Comparison of ENCODE assay signal across 8 mouse cellular contexts in genomic region chr7:4521231-4522003, GRCm38 (mm10). TPM values are rescaled to one million over a fixed set of nuclear protein-coding genes. Genes with fewer than 3 reads are reported as not detected.
A peak's percentile ranks its signal among the peaks of the same experiment; 100 is the strongest.
DNase-seq lines count a peak whose midpoint lies in the region; ATAC-seq lines count a peak whose summit lies in the region.

No protein-coding gene starts in this region.

- peaks cover 26% of the 10 kb centered on the region for H3K4me1 ChIP-seq in hindbrain, embryonic 10.5 days (replicated peaks)
- peaks cover 4% of the 10 kb centered on the region for H3K4me1 ChIP-seq in midbrain, embryonic 11.5 days (ENCODE audit: control insufficient read depth, insufficient read depth, low read length)

- no peak overlapping the region for H3K27ac ChIP-seq in hindbrain, embryonic 10.5 days
- no peak overlapping the region for H3K27ac ChIP-seq in midbrain, embryonic 11.5 days (ENCODE audit: low read depth, low read length)

- peaks cover 27% of the 10 kb centered on the region for H3K27me3 ChIP-seq in hindbrain, embryonic 10.5 days (ENCODE audit: insufficient read depth, poor library complexity, severe bottlenecking)
- H3K27me3 ChIP-seq in midbrain, embryonic 11.5 days (ENCODE audit: control insufficient read depth, insufficient read depth, low read length), result peaks cover 6% of the 10 kb centered on the region; the same call in 1 of the 2 replicates

- peak; percentile 65 for DNase-seq in ES-CJ7 (ENCODE audit: low read depth, low spot score)
- peak; percentile 41 for DNase-seq in embryo, embryonic 9.5 days (ENCODE audit: extremely low spot score)
- no peak for DNase-seq in hindbrain, embryonic 10.5 days (ENCODE audit: low spot score)
- DNase-seq in midbrain, embryonic 11.5 days (ENCODE audit: low spot score, missing footprints), result peak; percentile 84
- DNase-seq in layer of hippocampus, postnatal 10 days (ENCODE audit: low spot score in 2 of 2), result no peak
- DNase-seq in gastrocnemius, postnatal 25 days, result no peak
- no peak for DNase-seq in adrenal gland, postnatal 25 days
- DNase-seq in lung, postnatal 10 days, result no peak

- no peak for ATAC-seq in midbrain, embryonic 11.5 days (ENCODE audit: low FRiP score)

- peak overlapping the region; percentile 41 for H3K4me3 ChIP-seq in hindbrain, embryonic 10.5 days
- peak overlapping the region; percentile 17 for H3K4me3 ChIP-seq in midbrain, embryonic 11.5 days (ENCODE audit: low read depth, low read length)

- no peaks in the 10 kb centered on the region for H3K9me3 ChIP-seq in hindbrain, embryonic 10.5 days
- no peaks in the 10 kb centered on the region for H3K9me3 ChIP-seq in midbrain, embryonic 11.5 days (ENCODE audit: control insufficient read depth, low read length)

- H3K9ac ChIP-seq in midbrain, embryonic 11.5 days (ENCODE audit: low read length), result no peak overlapping the region

- H3K4me2 ChIP-seq in midbrain, embryonic 11.5 days, result peak overlapping the region; percentile 39

- 33% methylated on average over 32 of the region's 32 CpGs for WGBS in hindbrain, embryonic 10.5 days
- 32% methylated on average over 32 of the region's 32 CpGs for WGBS in midbrain, embryonic 11.5 days

- H3K36me3 ChIP-seq in hindbrain, embryonic 10.5 days, result no peaks in the 10 kb centered on the region
- no peaks in the 10 kb centered on the region for H3K36me3 ChIP-seq in midbrain, embryonic 11.5 days (ENCODE audit: control insufficient read depth, insufficient read depth, low read length)

RNA-seq across cellular contexts. Expression of gene Tnni3, which starts 2.6 kb away (rescaled TPM):
- 2.5 and 3.5 TPM in 2 replicates for polyA plus RNA-seq in hindbrain, embryonic 10.5 days (2016; fragmentation: Nextera tagmentation; extraction: Ambion mirVana)
- polyA plus RNA-seq in midbrain, embryonic 11.5 days (2014; fragmentation: Nextera tagmentation; extraction: Ambion mirVana), result 0.97 and 1.7 TPM in 2 replicates
- total RNA-seq in layer of hippocampus, postnatal 10 days (2021), result 1 to 10 TPM in 1 of 2 experiments, under 1 TPM in 1; 0.94 to 2.0 TPM
- total RNA-seq in gastrocnemius, postnatal 25 days (2021), result under 1 TPM in 1 of 2 experiments, not detected in 1; 0.29 TPM
- 0.85 TPM in 1 of 2 replicates, not detected in the other for total RNA-seq in adrenal gland, postnatal 25 days (2021)

RNA-seq across cellular contexts. Expression of gene Tnnt1, which starts 5.2 kb away (rescaled TPM):
- 5.7 and 6.2 TPM in 2 replicates for polyA plus RNA-seq in hindbrain, embryonic 10.5 days (2016; fragmentation: Nextera tagmentation; extraction: Ambion mirVana)
- 6.6 and 8.1 TPM in 2 replicates for polyA plus RNA-seq in midbrain, embryonic 11.5 days (2014; fragmentation: Nextera tagmentation; extraction: Ambion mirVana)
- 1 to 10 TPM; 2.0 to 2.9 TPM for total RNA-seq in layer of hippocampus, postnatal 10 days (2021)
- 100 to 1,000 TPM; 151 to 768 TPM for total RNA-seq in gastrocnemius, postnatal 25 days (2021)
- 0.94 and 2.2 TPM in 2 replicates for total RNA-seq in adrenal gland, postnatal 25 days (2021)

RNA-seq across cellular contexts. Expression of gene Dnaaf3, which starts 10.8 kb away (rescaled TPM):
- 2.5 and 2.9 TPM in 2 replicates for polyA plus RNA-seq in hindbrain, embryonic 10.5 days (2016; fragmentation: Nextera tagmentation; extraction: Ambion mirVana)
- 0.85 and 1.1 TPM in 2 replicates for polyA plus RNA-seq in midbrain, embryonic 11.5 days (2014; fragmentation: Nextera tagmentation; extraction: Ambion mirVana)
- 1 to 10 TPM; 1.2 to 1.4 TPM for total RNA-seq in layer of hippocampus, postnatal 10 days (2021)
- not detected for total RNA-seq in gastrocnemius, postnatal 25 days (2021)
- 0.91 and 1.2 TPM in 2 replicates for total RNA-seq in adrenal gland, postnatal 25 days (2021)

RNA-seq across cellular contexts. Expression of gene Ppp1r12c, which starts 19.9 kb away (rescaled TPM):
- polyA plus RNA-seq in hindbrain, embryonic 10.5 days (2016; fragmentation: Nextera tagmentation; extraction: Ambion mirVana), result 40.8 and 45.8 TPM in 2 replicates
- polyA plus RNA-seq in midbrain, embryonic 11.5 days (2014; fragmentation: Nextera tagmentation; extraction: Ambion mirVana), result 28.4 and 32.7 TPM in 2 replicates
- total RNA-seq in layer of hippocampus, postnatal 10 days (2021), result 100 to 1,000 TPM; 114 to 125 TPM
- 10 to 100 TPM; 20.6 to 22.3 TPM for total RNA-seq in gastrocnemius, postnatal 25 days (2021)
- 94.4 and 98.3 TPM in 2 replicates for total RNA-seq in adrenal gland, postnatal 25 days (2021)

RNA-seq across cellular contexts. Expression of gene Syt5, which starts 25.9 kb away (rescaled TPM):
- polyA plus RNA-seq in hindbrain, embryonic 10.5 days (2016; fragmentation: Nextera tagmentation; extraction: Ambion mirVana), result 5.0 and 15.2 TPM in 2 replicates
- polyA plus RNA-seq in midbrain, embryonic 11.5 days (2014; fragmentation: Nextera tagmentation; extraction: Ambion mirVana), result 10.4 and 10.5 TPM in 2 replicates
- 100 to 1,000 TPM; 203 to 205 TPM for total RNA-seq in layer of hippocampus, postnatal 10 days (2021)
- under 1 TPM in 1 of 2 experiments, not detected in 1; 0.16 TPM for total RNA-seq in gastrocnemius, postnatal 25 days (2021)
- total RNA-seq in adrenal gland, postnatal 25 days (2021), result 7.0 and 8.9 TPM in 2 replicates

Comparison
In these comparisons a context has a peak if more than half of its experiments do, and no peak if none do; other contexts are left out.
1. DNase-seq: peak in ES-CJ7 (single experiment), embryo, embryonic 9.5 days (single experiment) and midbrain, embryonic 11.5 days (single experiment); none in hindbrain, embryonic 10.5 days (single experiment), layer of hippocampus, postnatal 10 days (0 of 2), gastrocnemius, postnatal 25 days (single experiment), adrenal gland, postnatal 25 days (single experiment) and lung, postnatal 10 days (single experiment).
2. RNA of gene Tnnt1, which starts 5.2 kb away (total RNA-seq): 151 to 768 TPM in gastrocnemius, postnatal 25 days; 2.0 to 2.9 TPM in layer of hippocampus, postnatal 10 days and 0.94 to 2.2 TPM in adrenal gland, postnatal 25 days; every median in the first group is over 10 times any median in the second.